Mouse (Mus musculus) forebrain, embryonic 14.5 days (tissue): Measurements from ENCODE around the gene Aadat. TPM values are rescaled to one million over a fixed set of nuclear protein-coding genes. Genes with fewer than 3 reads are reported as not detected.
"Not testable (repeated sequence)": the region's sequence is repeated elsewhere in the genome, so short reads cannot be mapped to it uniquely, and the experiment has no call there.

ENCODE experiments used
- ATAC-seq: fragments of 200-750 bp; cut with Nextera tagmentation; 2 replicates; pipeline ENCODE4 v1.8.0; 2017; ENCODE audit warnings: mild to moderate bottlenecking, moderate library complexity
- DNase-seq: peaks from one replicate; pipeline ENCODE4 v3.0.0-alpha.2; 2015; ENCODE audit warnings: low spot score
- H3K27ac ChIP-seq: fragments of 300-500 bp; sonication (generic); 2 replicates; pipeline ENCODE4 v1.5.1; 2014; ENCODE audit warnings: low read depth, mild to moderate bottlenecking, control low read depth, low read length, moderate library complexity
- H3K27me3 ChIP-seq: fragments of 300-500 bp; sonication (generic); replicated peaks from 2 replicates; pipeline ENCODE4 v1.6.1; 2014; ENCODE audit warnings: low read length, control low read depth, mixed read lengths; ENCODE audit not compliant: control insufficient read depth, insufficient read depth
- H3K36me3 ChIP-seq: fragments of 300-500 bp; sonication (generic); 2 replicates; pipeline ENCODE4 v1.6.1; 2014; ENCODE audit warnings: low read length, control low read depth; ENCODE audit not compliant: control insufficient read depth, insufficient read depth
- H3K4me1 ChIP-seq: fragments of 300-500 bp; sonication (generic); 2 replicates; pipeline ENCODE4 v1.6.1; 2014; ENCODE audit warnings: antibody characterized with exemption, low read length, control low read depth; ENCODE audit not compliant: control insufficient read depth, insufficient read depth
- H3K4me2 ChIP-seq: fragments of 300-500 bp; sonication (generic); 2 replicates; pipeline ENCODE4 v1.6.1; 2014; ENCODE audit warnings: mild to moderate bottlenecking, control low read depth, low read length
- H3K4me3 ChIP-seq: fragments of 300-500 bp; sonication (generic); 2 replicates; pipeline ENCODE4 v1.5.1; 2014; ENCODE audit warnings: low read depth, low read length, control low read depth
- H3K9ac ChIP-seq: fragments of 300-500 bp; sonication (generic); 2 replicates; pipeline ENCODE4 v1.6.1; 2014; ENCODE audit warnings: mild to moderate bottlenecking, low read length, control low read depth, moderate library complexity
- H3K9me3 ChIP-seq: fragments of 300-500 bp; sonication (generic); replicated peaks from 2 replicates; pipeline ENCODE4 v1.6.1; 2016; ENCODE audit warnings: low read length, control low read depth, mixed read lengths; ENCODE audit not compliant: control insufficient read depth
- WGBS: fragments of 180-500 bp; shearing (Covaris S2); extraction: QIAGEN DNeasy Blood & Tissue Kit; methylation state at CpG from one replicate; pipeline ENCODE4 v1.1.7; 2014; 5-methylcytosine and 5-hydroxymethylcytosine counted together
- polyA plus RNA-seq: library from polyadenylated mRNA; unstranded; fragments of >200 nt; fragmentation: Nextera tagmentation; extraction: Ambion mirVana; gene quantifications from 2 replicates; pipeline ENCODE4 v1.2.1, GENCODE M21; 2014

Aadat gene
- polyA plus RNA-seq = 0.55 and 0.78 TPM in 2 replicates

DNA sequence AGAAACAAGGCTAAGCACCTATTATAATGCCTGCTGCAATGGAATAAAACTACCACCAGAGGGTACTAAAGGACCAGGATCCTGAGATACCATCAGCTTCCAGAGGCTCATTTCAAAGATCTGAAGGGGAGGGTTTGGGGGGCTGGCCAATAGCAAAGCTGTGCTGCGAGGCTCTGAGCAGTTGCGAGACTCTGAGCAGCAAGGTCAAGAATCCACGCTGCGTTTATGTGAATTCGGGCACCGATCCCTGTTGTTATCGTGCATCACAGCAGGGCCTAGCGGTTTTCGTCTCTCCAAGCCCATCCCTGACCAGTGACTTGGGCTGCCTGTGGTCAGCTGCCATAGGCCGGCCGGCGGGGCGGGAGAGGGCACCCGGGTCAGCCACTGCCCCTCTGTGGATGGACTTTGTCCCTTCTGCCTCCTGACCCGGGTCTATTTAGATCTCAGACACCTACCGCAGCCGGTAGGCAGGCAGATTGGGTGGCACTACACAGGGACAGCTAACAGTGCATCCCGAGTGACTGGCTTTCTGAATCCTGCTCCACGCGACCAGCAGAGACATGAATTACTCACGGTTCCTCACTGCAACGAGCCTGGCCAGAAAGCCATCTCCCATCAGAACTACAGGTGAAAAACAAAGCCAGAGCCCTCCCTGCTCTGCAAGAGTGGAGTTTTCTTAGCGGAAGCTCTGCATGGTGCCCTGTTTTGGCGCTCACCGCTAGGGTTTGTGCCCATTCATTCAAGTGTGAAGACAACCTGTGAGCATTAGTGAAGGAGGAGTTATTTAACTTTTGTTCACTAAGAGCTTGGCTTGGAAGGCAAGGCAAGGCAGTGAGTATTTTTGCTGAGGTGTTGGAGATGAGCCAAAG lies at the start of gene Aadat:
TSS of gene Aadat (plus strand) at position 280 of the 869 bp plus-strand sequence.
- H3K27me3 ChIP-seq = no peaks in the 10 kb centered on the region
- 1% methylated on average over 25 of the region's 25 CpGs for WGBS
- peak within 1 kb of the TSS; percentile 55 for H3K4me3 ChIP-seq
- H3K27ac ChIP-seq = no peak within 1 kb of the TSS
- no peaks in the 10 kb centered on the region for H3K36me3 ChIP-seq
- no peaks in the 10 kb centered on the region for H3K9me3 ChIP-seq
- H3K4me1 ChIP-seq = 0 out of 2 replicates have a peak, but pooled peaks cover 4% of the 10 kb centered on the region
- ATAC-seq (peak; percentile 98), DNase-seq (peak; percentile 96)
- peak within 1 kb of the TSS; percentile 92 for H3K4me2 ChIP-seq
- H3K9ac ChIP-seq = peak within 1 kb of the TSS; percentile 73

GRCm38 (mm10) chr8:60466686-60467335 lies 38.9 kb upstream of the Aadat start:
- Histone ChIP-seq H3K4me3 (no peak overlapping the region), H3K9me3 (no peaks in the 10 kb centered on the region), H3K9ac (no peak overlapping the region), H3K27ac (no peak overlapping the region), H3K27me3 (no peaks in the 10 kb centered on the region), H3K36me3 (no peaks in the 10 kb centered on the region), H3K4me2 (no peak overlapping the region), H3K4me1 (no peaks in the 10 kb centered on the region)
- WGBS = 39% methylated on average over 15 of the region's 15 CpGs
- DNase-seq (peak; percentile 85), ATAC-seq (peak; percentile 92)

- H3K27ac ChIP-seq = no peak overlapping the region
- no peak overlapping the region for H3K9ac ChIP-seq
- no peaks in the 10 kb centered on the region for H3K36me3 ChIP-seq
- H3K4me1 ChIP-seq = no peaks in the 10 kb centered on the region
- 81% methylated on average over 2 of the region's 2 CpGs for WGBS
- DNase-seq (no peak), ATAC-seq (no peak)
- H3K4me3 ChIP-seq = no peak overlapping the region
- no peaks in the 10 kb centered on the region for H3K27me3 ChIP-seq
- no peaks in the 10 kb centered on the region for H3K9me3 ChIP-seq
- H3K4me2 ChIP-seq = no peak overlapping the region
These were observed 15.6 kb upstream of the Aadat start for GRCm38 (mm10) chr8:60490147-60490546.

DNA sequence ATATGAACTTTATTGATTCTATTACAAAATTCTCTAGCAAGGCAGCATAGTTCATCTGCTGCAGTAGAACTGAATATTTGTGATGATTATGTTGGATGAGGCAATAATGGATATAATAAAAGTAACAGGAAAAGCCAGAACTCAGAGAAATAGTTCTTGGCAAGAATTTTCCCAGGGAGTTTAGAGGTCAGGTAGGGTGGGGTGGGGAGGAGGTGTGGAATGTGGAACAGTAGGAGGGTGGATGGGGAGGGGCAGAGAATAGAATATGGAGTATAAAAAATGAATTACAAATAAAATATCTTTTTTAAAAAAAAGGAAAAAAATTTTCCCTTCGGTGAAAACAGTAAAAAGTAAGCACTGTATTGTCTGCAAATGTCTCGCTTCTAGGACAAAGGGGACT lies 13.9 kb upstream of the Aadat start:
- Histone ChIP-seq H3K4me1 (no peaks in the 10 kb centered on the region), H3K4me3 (no peak overlapping the region), H3K9me3 (no peaks in the 10 kb centered on the region), H3K27me3 (no peaks in the 10 kb centered on the region), H3K4me2 (no peak overlapping the region), H3K36me3 (no peaks in the 10 kb centered on the region), H3K27ac (no peak overlapping the region), H3K9ac (no peak overlapping the region)
- DNase-seq = no peak
- ATAC-seq = no peak
- WGBS = 92% methylated on average over 2 of the region's 2 CpGs

GRCm38 (mm10) chr8:60492471-60492870 lies 13.3 kb upstream of the Aadat start:
- DNase-seq = no peak
- Histone ChIP-seq H3K36me3 (no peaks in the 10 kb centered on the region), H3K9ac (no peak overlapping the region), H3K27ac (no peak overlapping the region), H3K9me3 (no peaks in the 10 kb centered on the region), H3K27me3 (no peaks in the 10 kb centered on the region), H3K4me2 (no peak overlapping the region), H3K4me3 (no peak overlapping the region), H3K4me1 (no peaks in the 10 kb centered on the region)
- ATAC-seq = no peak
- 83% methylated on average over 3 of the region's 3 CpGs for WGBS

DNA sequence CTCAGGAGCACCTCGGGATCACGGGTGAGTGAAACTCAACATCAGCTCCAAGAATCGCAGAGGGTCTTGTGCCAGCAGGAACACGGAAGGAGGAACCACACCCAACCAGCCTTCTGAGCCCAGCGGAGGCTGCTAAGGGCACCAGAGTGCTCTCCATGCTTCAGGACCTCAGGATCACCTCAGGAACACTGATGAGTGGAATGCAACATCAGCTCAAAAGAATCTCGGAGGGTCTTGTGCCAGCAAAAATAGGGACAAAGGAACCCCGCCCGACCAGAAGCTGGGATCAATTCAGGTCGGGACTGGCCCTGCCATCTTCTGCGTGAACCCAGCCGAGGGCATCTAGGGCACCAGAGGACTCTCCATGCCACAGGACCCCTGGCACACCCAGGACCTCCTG lies 11.1 kb upstream of the Aadat start:
- Histone ChIP-seq H3K27me3 (no peaks in the 10 kb centered on the region), H3K9ac (no peak overlapping the region), H3K9me3 (no peaks in the 10 kb centered on the region), H3K4me2 (no peak overlapping the region), H3K27ac (no peak overlapping the region), H3K4me1 (no peaks in the 10 kb centered on the region), H3K4me3 (no peak overlapping the region), H3K36me3 (no peaks in the 10 kb centered on the region)
- 95% methylated on average over 11 of the region's 11 CpGs for WGBS
- ATAC-seq = no peak
- DNase-seq = no peak

DNA sequence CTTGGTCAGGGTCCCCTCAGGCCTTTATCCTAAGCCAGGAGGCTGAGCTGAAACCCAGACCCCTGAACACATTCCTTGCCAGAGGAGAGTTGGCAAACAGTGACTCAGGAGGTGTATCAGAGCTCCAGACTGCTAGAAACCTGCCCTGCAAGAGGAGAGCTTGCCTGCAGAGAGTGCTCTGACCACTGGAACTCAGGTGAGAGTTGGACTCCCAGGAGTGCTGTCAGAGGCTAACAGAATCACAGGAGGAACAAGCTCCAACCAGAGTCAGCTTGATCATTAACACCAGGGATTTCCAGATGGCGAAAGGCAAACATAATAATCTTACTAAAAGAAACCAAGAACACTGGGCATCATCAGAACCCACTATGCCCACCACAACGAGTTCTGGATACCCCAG lies 10.7 kb upstream of the Aadat start:
- H3K9me3 ChIP-seq, H3K4me2 ChIP-seq, H3K27ac ChIP-seq, H3K4me3 ChIP-seq, H3K36me3 ChIP-seq, DNase-seq, H3K27me3 ChIP-seq, H3K4me1 ChIP-seq, ATAC-seq, H3K9ac ChIP-seq: not testable (repeated sequence)
- WGBS = 80% methylated on average over 2 of the region's 2 CpGs

GRCm38 (mm10) chr8:60503098-60503497 lies 2.6 kb upstream of the Aadat start, which contains the start of gene Gm10283:
Gene Gm10283 (minus strand): TSS chr8:60503198.
- Histone ChIP-seq H3K4me1 (0 out of 2 replicates have a peak, but pooled peaks cover 4% of the 10 kb centered on the region), H3K4me2 (no peak within 1 kb of the TSS), H3K9ac (no peak within 1 kb of the TSS), H3K27me3 (no peaks in the 10 kb centered on the region), H3K27ac (no peak within 1 kb of the TSS), H3K4me3 (no peak within 1 kb of the TSS), H3K36me3 (no peaks in the 10 kb centered on the region), H3K9me3 (no peaks in the 10 kb centered on the region)
- DNase-seq (no peak), ATAC-seq (no peak)
- 63% methylated on average over 2 of the region's 2 CpGs for WGBS

DNA sequence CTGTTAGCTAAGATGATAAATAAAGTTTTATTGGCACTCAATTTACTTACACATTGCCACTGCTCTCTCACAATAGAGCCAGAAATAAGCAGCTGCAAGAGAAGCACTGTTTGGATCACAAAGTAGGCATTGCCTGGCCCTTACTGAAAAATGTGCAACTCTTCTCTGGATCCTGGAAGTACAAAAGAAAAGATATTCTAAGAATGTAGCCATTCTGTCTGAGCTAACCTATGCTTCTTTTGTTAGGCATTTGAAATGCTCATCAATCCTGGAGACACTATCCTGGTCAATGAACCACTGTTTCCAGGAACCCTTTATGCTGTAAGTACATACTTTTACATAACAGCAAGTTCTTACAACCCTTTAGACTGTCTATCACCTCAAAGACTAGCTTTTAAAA lies 12.6 kb downstream of the Aadat start:
- Histone ChIP-seq H3K36me3 (no peaks in the 10 kb centered on the region), H3K4me2 (no peak overlapping the region), H3K4me1 (no peaks in the 10 kb centered on the region), H3K27ac (no peak overlapping the region), H3K9ac (no peak overlapping the region), H3K9me3 (no peaks in the 10 kb centered on the region), H3K27me3 (no peaks in the 10 kb centered on the region), H3K4me3 (no peak overlapping the region)
- no peak for ATAC-seq
- DNase-seq = no peak
